In genomic region chr5:100074571-100074970, GRCm38 (mm10) we compare ENCODE assay signal across 12 mouse cellular contexts. TPM values are rescaled to one million over a fixed set of nuclear protein-coding genes. Genes with fewer than 3 reads are reported as not detected.
DNase-seq lines count a peak whose midpoint lies in the region; ATAC-seq and TF ChIP-seq lines count a peak whose summit lies in the region.
"Had no signal": no experiment of that assay in that cellular context is flagged by ENCODE, and none has a peak within 500 bp of the region (broad histone marks: within the 10 kb centered on the region; RNA-seq: fewer than 3 reads in every experiment).

No protein-coding gene starts in this region.

- ATAC-seq in kidney, postnatal 0 days (replicated peaks; ENCODE audit: low FRiP score, low read depth): no peak
- no peak for ATAC-seq in kidney, embryonic 14.5 days (ENCODE audit: low FRiP score, low TSS enrichment)

- H3K27ac ChIP-seq in kidney, postnatal 0 days: no peak overlapping the region
- H3K27ac ChIP-seq in kidney, embryonic 14.5 days (ENCODE audit: low read depth, low read length): no peak overlapping the region
- H3K27ac ChIP-seq: heart, embryonic 13.5 days had no signal

- H3K27me3 ChIP-seq in kidney, postnatal 0 days (ENCODE audit: insufficient read depth, low read length): no peaks in the 10 kb centered on the region
- no peaks in the 10 kb centered on the region for H3K27me3 ChIP-seq in kidney, embryonic 14.5 days (ENCODE audit: control insufficient read depth, insufficient read depth, low read length)
- H3K27me3 ChIP-seq: heart, embryonic 13.5 days had no signal

- H3K9me3 ChIP-seq in kidney, postnatal 0 days (replicated peaks; ENCODE audit: low read length): no peaks in the 10 kb centered on the region
- H3K9me3 ChIP-seq in kidney, embryonic 14.5 days (ENCODE audit: control insufficient read depth, low read length): no peaks in the 10 kb centered on the region
- H3K9me3 ChIP-seq: heart, embryonic 13.5 days had no signal

- H3K4me1 ChIP-seq in kidney, postnatal 0 days (replicated peaks; ENCODE audit: insufficient read depth, low read length): no peaks in the 10 kb centered on the region
- H3K4me1 ChIP-seq in kidney, embryonic 14.5 days (ENCODE audit: control insufficient read depth, insufficient read depth, low read length): peaks cover 5% of the 10 kb centered on the region; the same call in 1 of the 2 replicates

- no peak overlapping the region for H3K4me2 ChIP-seq in kidney, postnatal 0 days (ENCODE audit: low read length)
- H3K4me2 ChIP-seq in kidney, embryonic 14.5 days (replicated peaks; ENCODE audit: low read depth, low read length): no peak overlapping the region
- H3K4me2 ChIP-seq: heart, embryonic 13.5 days had no signal

- peak; percentile 31 for DNase-seq in adrenal gland, postnatal 14 days
- no peak for DNase-seq in adrenal gland, adult 8-10 months
- no peak for DNase-seq in kidney, postnatal 0 days (ENCODE audit: low spot score)
- peak; percentile 56 to 57 for DNase-seq in right cerebral cortex, adult 2 months (ENCODE audit: low spot score in 2 of 2)
- DNase-seq in right cerebral cortex, postnatal 36 days (ENCODE audit: low spot score in 2 of 2): no peak
- DNase-seq in retina, postnatal 1 day: peak; percentile 42
- DNase-seq in neural tube, embryonic 10.5 days (ENCODE audit: extremely low spot score, low spot score): no peak
- DNase-seq: B cell, adult 2 months; embryo, embryonic 11 days; lung, postnatal 36 days had no signal

- WGBS in kidney, postnatal 0 days: 52% methylated on average over 4 of the region's 4 CpGs
- 48% methylated on average over 4 of the region's 4 CpGs for WGBS in kidney, embryonic 14.5 days

- peak; percentile 65 for TF ChIP-seq CTCF in kidney, postnatal 0 days (IDR thresholded peaks at IDR 0.05; ENCODE audit: low read depth)

- no peak overlapping the region for H3K9ac ChIP-seq in kidney, postnatal 0 days (ENCODE audit: low read depth, low read length)
- H3K9ac ChIP-seq in kidney, embryonic 14.5 days (ENCODE audit: low read depth, low read length): no peak overlapping the region
- H3K9ac ChIP-seq: heart, embryonic 13.5 days had no signal

- H3K36me3 ChIP-seq in kidney, postnatal 0 days (ENCODE audit: insufficient read depth, low read length): no peaks in the 10 kb centered on the region
- peaks cover 11% of the 10 kb centered on the region for H3K36me3 ChIP-seq in kidney, embryonic 14.5 days (ENCODE audit: control insufficient read depth, insufficient read depth, low read length)

- no peak overlapping the region for H3K4me3 ChIP-seq in kidney, postnatal 0 days (replicated peaks; ENCODE audit: low read depth, low read length)
- no peak overlapping the region for H3K4me3 ChIP-seq in kidney, embryonic 14.5 days (ENCODE audit: low read length)
- H3K4me3 ChIP-seq: heart, embryonic 13.5 days had no signal

RNA-seq across cellular contexts. Expression of gene Enoph1, which starts 34.8 kb away (rescaled TPM):
- 25.3 and 29.6 TPM in 2 replicates for total RNA-seq in adrenal gland, postnatal 14 days (2021)
- total RNA-seq in adrenal gland, adult 8-10 months (2022): 10 to 100 TPM; 38.5 to 54.6 (median 41.4) TPM
- 31.5 and 36.1 TPM in 2 replicates for polyA plus RNA-seq in kidney, postnatal 0 days (2015; fragmentation: Nextera tagmentation; extraction: Ambion mirVana)
- polyA plus RNA-seq in kidney, embryonic 14.5 days (2014; fragmentation: Nextera tagmentation; extraction: Ambion mirVana): 42.6 and 51.8 TPM in 2 replicates

RNA-seq across cellular contexts. Expression of gene Hnrnpdl, which starts 35.1 kb away (rescaled TPM):
- total RNA-seq in adrenal gland, postnatal 14 days (2021): 110 and 137 TPM in 2 replicates
- 100 to 1,000 TPM in 3 of 4 experiments, 10 to 100 TPM in 1; 73.6 to 207 (median 150) TPM for total RNA-seq in adrenal gland, adult 8-10 months (2022)
- 118 and 121 TPM in 2 replicates for polyA plus RNA-seq in kidney, postnatal 0 days (2015; fragmentation: Nextera tagmentation; extraction: Ambion mirVana)
- polyA plus RNA-seq in kidney, embryonic 14.5 days (2014; fragmentation: Nextera tagmentation; extraction: Ambion mirVana): 205 and 217 TPM in 2 replicates

Comparison
In these comparisons a context has a peak if more than half of its experiments do, and no peak if none do; other contexts are left out.
1. DNase-seq: peak in adrenal gland, postnatal 14 days (single experiment), right cerebral cortex, adult 2 months (2 of 2) and retina, postnatal 1 day (single experiment); none in adrenal gland, adult 8-10 months (single experiment), kidney, postnatal 0 days (single experiment), right cerebral cortex, postnatal 36 days (0 of 2) and neural tube, embryonic 10.5 days (single experiment).